ENCODE assay signal across 41 mouse cellular contexts in genomic region chr7:120431464-120431863, GRCm38 (mm10). TPM values are rescaled to one million over a fixed set of nuclear protein-coding genes. Genes with fewer than 3 reads are reported as not detected.
DNase-seq lines count a peak whose midpoint lies in the region; ATAC-seq lines count a peak whose summit lies in the region.
"Had no signal": no experiment of that assay in that cellular context is flagged by ENCODE, and none has a peak within 500 bp of the region (broad histone marks: within the 10 kb centered on the region; RNA-seq: fewer than 3 reads in every experiment).

No protein-coding gene starts in this region.

- no peak overlapping the region for H3K4me2 ChIP-seq in heart, embryonic 12.5 days
- no peak overlapping the region for H3K4me2 ChIP-seq in liver, embryonic 13.5 days
- H3K4me2 ChIP-seq in forebrain, embryonic 13.5 days, result no peak overlapping the region
- H3K4me2 ChIP-seq in midbrain, embryonic 11.5 days, result no peak overlapping the region
- H3K4me2 ChIP-seq: forebrain, embryonic 15.5 days; hindbrain, embryonic 15.5 days; kidney, embryonic 15.5 days; limb, embryonic 13.5 days; neural tube, embryonic 13.5 days had no signal

- no peaks in the 10 kb centered on the region for H3K9me3 ChIP-seq in heart, embryonic 12.5 days (replicated peaks)
- H3K9me3 ChIP-seq in liver, embryonic 13.5 days (replicated peaks), result no peaks in the 10 kb centered on the region
- no peaks in the 10 kb centered on the region for H3K9me3 ChIP-seq in forebrain, embryonic 13.5 days (replicated peaks)
- no peaks in the 10 kb centered on the region for H3K9me3 ChIP-seq in midbrain, embryonic 11.5 days (ENCODE audit: control insufficient read depth, low read length)
- H3K9me3 ChIP-seq: forebrain, embryonic 15.5 days; heart, embryonic 10.5 days; hindbrain, embryonic 15.5 days; kidney, embryonic 15.5 days; limb, embryonic 13.5 days; midbrain, embryonic 10.5 days; neural tube, embryonic 13.5 days had no signal

- no peak overlapping the region for H3K9ac ChIP-seq in heart, embryonic 12.5 days
- H3K9ac ChIP-seq in liver, embryonic 13.5 days, result no peak overlapping the region
- no peak overlapping the region for H3K9ac ChIP-seq in forebrain, embryonic 13.5 days
- H3K9ac ChIP-seq in midbrain, embryonic 11.5 days (ENCODE audit: low read length), result no peak overlapping the region
- H3K9ac ChIP-seq: forebrain, embryonic 15.5 days; hindbrain, embryonic 15.5 days; kidney, embryonic 15.5 days; limb, embryonic 13.5 days; neural tube, embryonic 13.5 days had no signal

- no peak overlapping the region for H3K4me3 ChIP-seq in heart, embryonic 12.5 days
- H3K4me3 ChIP-seq in liver, embryonic 13.5 days (replicated peaks), result no peak overlapping the region
- no peak overlapping the region for H3K4me3 ChIP-seq in forebrain, embryonic 13.5 days
- H3K4me3 ChIP-seq in midbrain, embryonic 11.5 days (ENCODE audit: low read depth, low read length), result no peak overlapping the region
- H3K4me3 ChIP-seq: forebrain, embryonic 15.5 days; heart, embryonic 10.5 days; hindbrain, embryonic 15.5 days; kidney, embryonic 15.5 days; limb, embryonic 13.5 days; midbrain, embryonic 10.5 days; neural tube, embryonic 13.5 days had no signal

- no peak overlapping the region for H3K27ac ChIP-seq in heart, embryonic 12.5 days (ENCODE audit: poor library complexity, severe bottlenecking)
- H3K27ac ChIP-seq in liver, embryonic 13.5 days, result no peak overlapping the region
- no peak overlapping the region for H3K27ac ChIP-seq in forebrain, embryonic 13.5 days
- H3K27ac ChIP-seq in midbrain, embryonic 11.5 days (ENCODE audit: low read depth, low read length), result no peak overlapping the region
- H3K27ac ChIP-seq: forebrain, embryonic 15.5 days; heart, embryonic 10.5 days; hindbrain, embryonic 15.5 days; kidney, embryonic 15.5 days; limb, embryonic 13.5 days; macrophage; midbrain, embryonic 10.5 days; neural tube, embryonic 13.5 days; stomach, postnatal 0 days had no signal

- intact Hi-C loops in heart, postnatal 36 days (cut with DNase I), result no loop called here

- no peaks in the 10 kb centered on the region for H3K4me1 ChIP-seq in heart, embryonic 12.5 days (replicated peaks)
- H3K4me1 ChIP-seq in liver, embryonic 13.5 days (replicated peaks), result no peaks in the 10 kb centered on the region
- no peaks in the 10 kb centered on the region for H3K4me1 ChIP-seq in forebrain, embryonic 13.5 days
- no peaks in the 10 kb centered on the region for H3K4me1 ChIP-seq in midbrain, embryonic 11.5 days (ENCODE audit: control insufficient read depth, insufficient read depth, low read length)
- H3K4me1 ChIP-seq: forebrain, embryonic 15.5 days; heart, embryonic 10.5 days; hindbrain, embryonic 15.5 days; kidney, embryonic 15.5 days; limb, embryonic 13.5 days; midbrain, embryonic 10.5 days; neural tube, embryonic 13.5 days had no signal

- no peaks in the 10 kb centered on the region for H3K36me3 ChIP-seq in heart, embryonic 12.5 days
- no peaks in the 10 kb centered on the region for H3K36me3 ChIP-seq in liver, embryonic 13.5 days
- H3K36me3 ChIP-seq in forebrain, embryonic 13.5 days (ENCODE audit: poor library complexity, severe bottlenecking), result no peaks in the 10 kb centered on the region
- H3K36me3 ChIP-seq in midbrain, embryonic 11.5 days (ENCODE audit: control insufficient read depth, insufficient read depth, low read length), result no peaks in the 10 kb centered on the region
- H3K36me3 ChIP-seq: forebrain, embryonic 15.5 days; heart, embryonic 10.5 days; hindbrain, embryonic 15.5 days; kidney, embryonic 15.5 days; limb, embryonic 13.5 days; midbrain, embryonic 10.5 days; neural tube, embryonic 13.5 days had no signal

- ATAC-seq in heart, embryonic 12.5 days (ENCODE audit: insufficient number of reproducible peaks, low FRiP score), result peak; percentile 92
- peak; percentile 90 for ATAC-seq in liver, embryonic 13.5 days (ENCODE audit: low read depth)
- ATAC-seq in megakaryocyte progenitor cell, adult 5-6 weeks (replicated peaks; ENCODE audit: poor library complexity), result peak; percentile 58
- no peak for ATAC-seq in forebrain, embryonic 13.5 days
- ATAC-seq in midbrain, embryonic 11.5 days (ENCODE audit: low FRiP score), result no peak
- ATAC-seq: activated CD4-positive, CD25-positive, alpha-beta regulatory T cell, adult 4 months; forebrain, embryonic 15.5 days had no signal

- DNase-seq in heart, postnatal 36 days, result no peak
- peak; percentile 17 for DNase-seq in c-Kit-positive CD71-positive TER-119-negative erythroid progenitor cells, embryonic 14.5 days (ENCODE audit: low read depth)
- DNase-seq in liver, embryonic 13.5 days, result peak; percentile 15
- no peak for DNase-seq in frontal cortex, postnatal 14 days (ENCODE audit: low spot score in 2 of 2)
- DNase-seq in midbrain, embryonic 11.5 days (ENCODE audit: low spot score, missing footprints), result no peak
- DNase-seq: adrenal gland, adult 8-10 months; cerebellum, adult 11-12 months; cerebellum, postnatal 10 days; gastrocnemius, postnatal 10 days; kidney, adult 18-20 months; kidney, postnatal 25 days; lung, adult 2 months; lung, postnatal 10 days; right cerebral cortex, postnatal 4 days; thymus, adult 18-20 months; thymus, postnatal 25 days had no signal

- no peaks in the 10 kb centered on the region for H3K27me3 ChIP-seq in heart, embryonic 12.5 days (replicated peaks)
- H3K27me3 ChIP-seq in liver, embryonic 13.5 days, result no peaks in the 10 kb centered on the region
- H3K27me3 ChIP-seq in forebrain, embryonic 13.5 days, result no peaks in the 10 kb centered on the region
- H3K27me3 ChIP-seq in midbrain, embryonic 11.5 days (ENCODE audit: control insufficient read depth, insufficient read depth, low read length), result no peaks in the 10 kb centered on the region
- H3K27me3 ChIP-seq: forebrain, embryonic 15.5 days; hindbrain, embryonic 15.5 days; kidney, embryonic 15.5 days; limb, embryonic 13.5 days; neural tube, embryonic 13.5 days had no signal

RNA-seq across cellular contexts. Expression of gene Abca16, which starts 22.0 kb away (rescaled TPM):
- not detected in 2 replicates for polyA plus RNA-seq in heart, embryonic 12.5 days (2016; fragmentation: Nextera tagmentation; extraction: Ambion mirVana)
- total RNA-seq in heart, postnatal 36 days (2021), result not detected
- not detected in 2 replicates for polyA plus RNA-seq in liver, embryonic 13.5 days (2015; fragmentation: Nextera tagmentation; extraction: Ambion mirVana)
- not detected in 2 replicates for total RNA-seq in megakaryocyte progenitor cell, adult 5-6 weeks (2015)
- total RNA-seq in megakaryocyte progenitor cell, adult 5-6 weeks (2017), result not detected in 2 replicates
- polyA plus RNA-seq in forebrain, embryonic 13.5 days (2015; fragmentation: Nextera tagmentation; extraction: Ambion mirVana), result not detected in 2 replicates
- polyA plus RNA-seq in midbrain, embryonic 11.5 days (2014; fragmentation: Nextera tagmentation; extraction: Ambion mirVana), result not detected in 2 replicates
- total RNA-seq: adrenal gland, adult 8-10 months; adrenal gland, postnatal 4 days; gastrocnemius, postnatal 10 days; granulocyte monocyte progenitor cell, adult 5-6 weeks; hematopoietic stem cell, adult 5-6 weeks; layer of hippocampus, adult 18-20 months; layer of hippocampus, postnatal 10 days; left cerebral cortex, adult 18-20 months; left cerebral cortex, postnatal 14 days had no signal
- polyA plus RNA-seq: activated CD4-positive, CD25-positive, alpha-beta regulatory T cell, adult 4 months; cortical plate, adult 2 months; embryonic facial prominence, embryonic 14.5 days; forebrain, embryonic 15.5 days; heart, embryonic 10.5 days; heart, postnatal 0 days; hindbrain, embryonic 15.5 days; intestine, embryonic 14.5 days; kidney, embryonic 15.5 days; limb, embryonic 13.5 days; lung, adult 2 months; macrophage; midbrain, embryonic 10.5 days; neural tube, embryonic 13.5 days; spleen, adult 2 months; stomach, postnatal 0 days had no signal

Comparison
In these comparisons a context has a peak if more than half of its experiments do, and no peak if none do; other contexts are left out.
1. ATAC-seq: peak in heart, embryonic 12.5 days (single experiment), liver, embryonic 13.5 days (single experiment) and megakaryocyte progenitor cell, adult 5-6 weeks (single experiment); none in forebrain, embryonic 13.5 days (single experiment) and midbrain, embryonic 11.5 days (single experiment).
2. DNase-seq: peak in c-Kit-positive CD71-positive TER-119-negative erythroid progenitor cells, embryonic 14.5 days (single experiment) and liver, embryonic 13.5 days (single experiment); none in heart, postnatal 36 days (0 of 2), frontal cortex, postnatal 14 days (0 of 2) and midbrain, embryonic 11.5 days (single experiment).